Mouse (Mus musculus) gastrocnemius, postnatal 25 days (tissue): ENCODE results near the gene Fancf. TPM values are rescaled to one million over a fixed set of nuclear protein-coding genes. Genes with fewer than 3 reads are reported as not detected.

Source experiments
- DNase-seq: peaks from one replicate; pipeline ENCODE4 v3.0.0; 2022
- total RNA-seq, 2 experiments: library from RNA; stranded (reverse); gene quantifications; 1 replicate in 1 of 2; 2 replicates in 1 of 2; pipeline ENCODE4 v1.2.3; 2021

The Fancf gene
- total RNA-seq, 2 experiments from 2014 or later, result 1.2 to 1.3 TPM

- no peak for DNase-seq
Measured at GRCm38 (mm10) chr7:51850877-51851276, 11.2 kb downstream of the Fancf start.

- DNase-seq, result no peak
Measured at GRCm38 (mm10) chr7:51840515-51840914, 21.6 kb downstream of the Fancf start.

- DNase-seq, result no peak
Measured at GRCm38 (mm10) chr7:51831917-51832316, 30.1 kb downstream of the Fancf start.

- no peak for DNase-seq
Measured at GRCm38 (mm10) chr7:51823562-51824338, 38.3 kb downstream of the Fancf start.

- DNase-seq, result no peak
Measured at GRCm38 (mm10) chr7:51821467-51821866, 40.6 kb downstream of the Fancf start.

GRCm38 (mm10) chr7:51819891-51820290 lies 42.2 kb downstream of the Fancf start:
- no peak for DNase-seq

GRCm38 (mm10) chr7:51818251-51818974 lies 43.7 kb downstream of the Fancf start:
- no peak for DNase-seq

GRCm38 (mm10) chr7:51816283-51816839 lies 45.7 kb downstream of the Fancf start:
- no peak for DNase-seq

GRCm38 (mm10) chr7:51815473-51816282 lies 46.4 kb downstream of the Fancf start:
- no peak for DNase-seq

Other genes with a start within 250 kb of the Fancf start
- gene Slc17a6, start 240.3 kb downstream of the Fancf start, total RNA-seq, result not detected
- gene Gas2, start 252 bp downstream of the Fancf start, total RNA-seq, result 1 to 10 TPM; 3.1 to 4.7 TPM
- gene Svip, start 143.8 kb upstream of the Fancf start, total RNA-seq, result 10 to 100 TPM; 12.4 to 14.9 TPM
- not detected for gene 1700015G11Rik, start 153.5 kb upstream of the Fancf start, total RNA-seq